Mouse (Mus musculus) CD4-positive, CD25-positive, alpha-beta regulatory T cell, adult 4 months (primary cell): ENCODE measurements around the gene Vwa3b. TPM values are rescaled to one million over a fixed set of nuclear protein-coding genes. Genes with fewer than 3 reads are reported as not detected.

ENCODE experiments used
- polyA plus RNA-seq, 2 experiments: library from polyadenylated mRNA; unstranded; fragments of 100-300 nt; shearing (Covaris generic); gene quantifications; one replicate each; pipeline ENCODE4 v1.2.1; 2017

Gene Vwa3b
- polyA plus RNA-seq, 2 experiments from 2014 or later: 0.50 to 2.0 TPM

Other genes with a start within 250 kb of the Vwa3b start
- 10 to 100 TPM; 11.1 to 14.8 TPM for gene Tmem131, start 82.9 kb upstream of the Vwa3b start, polyA plus RNA-seq
- under 1 TPM in 1 of 2 experiments, not detected in 1; 0.29 TPM for gene Cnga3, start 187.8 kb downstream of the Vwa3b start, polyA plus RNA-seq